Mouse (Mus musculus) embryonic facial prominence, embryonic 14.5 days (tissue): ENCODE results near the gene Gm45618. TPM values are rescaled to one million over a fixed set of nuclear protein-coding genes. Genes with fewer than 3 reads are reported as not detected.
A peak's percentile ranks its signal among the peaks of the same experiment; 100 is the strongest.
"Not testable (repeated sequence)": the region's sequence is repeated elsewhere in the genome, so short reads cannot be mapped to it uniquely, and the experiment has no call there.

Source experiments
- ATAC-seq: fragments of 200-750 bp; cut with Nextera tagmentation; 2 replicates; pipeline ENCODE4 v1.8.0; 2017; ENCODE audit warnings: low read depth, moderate number of reproducible peaks, moderate TSS enrichment
- DNase-seq: peaks from one replicate; pipeline ENCODE4 v3.0.0-alpha.2; 2015; ENCODE audit warnings: low spot score
- H3K27ac ChIP-seq: fragments of 300-500 bp; sonication (generic); replicated peaks from 2 replicates; pipeline ENCODE4 v1.5.1; 2014; ENCODE audit warnings: low read depth, mild to moderate bottlenecking, low read length, moderate library complexity
- H3K27me3 ChIP-seq: fragments of 300-500 bp; sonication (generic); replicated peaks from 2 replicates; pipeline ENCODE4 v1.6.1; 2014; ENCODE audit warnings: low read length; ENCODE audit not compliant: control insufficient read depth, insufficient read depth
- H3K36me3 ChIP-seq: fragments of 300-500 bp; sonication (generic); 2 replicates; pipeline ENCODE4 v1.6.1; 2014; ENCODE audit warnings: low read length, mixed read lengths; ENCODE audit not compliant: control insufficient read depth, insufficient read depth
- H3K4me1 ChIP-seq: fragments of 300-500 bp; sonication (generic); 2 replicates; pipeline ENCODE4 v1.6.1; 2014; ENCODE audit warnings: antibody characterized with exemption, low read length; ENCODE audit not compliant: control insufficient read depth, insufficient read depth
- H3K4me2 ChIP-seq: fragments of 300-500 bp; sonication (generic); 2 replicates; pipeline ENCODE4 v1.6.1; 2014; ENCODE audit warnings: low read depth, mild to moderate bottlenecking, low read length, moderate library complexity, mixed read lengths
- H3K4me3 ChIP-seq: fragments of 300-500 bp; sonication (generic); 2 replicates; pipeline ENCODE4 v1.5.1; 2014; ENCODE audit warnings: low read depth, mild to moderate bottlenecking, low read length
- H3K9ac ChIP-seq: fragments of 300-500 bp; sonication (generic); 2 replicates; pipeline ENCODE4 v1.6.1; 2014; ENCODE audit warnings: low read depth, mild to moderate bottlenecking, low read length, moderate library complexity, mixed read lengths
- H3K9me3 ChIP-seq: fragments of 300-500 bp; sonication (generic); 2 replicates; pipeline ENCODE4 v1.6.1; 2016; ENCODE audit warnings: low read length; ENCODE audit not compliant: control insufficient read depth
- WGBS: fragments of 180-500 bp; shearing (Covaris S2); extraction: QIAGEN DNeasy Blood & Tissue Kit; methylation state at CpG from one replicate; pipeline ENCODE4 v1.1.7; 2014; 5-methylcytosine and 5-hydroxymethylcytosine counted together
- polyA plus RNA-seq: library from polyadenylated mRNA; unstranded; fragments of >200 nt; fragmentation: Nextera tagmentation; extraction: Ambion mirVana; gene quantifications from 2 replicates; pipeline ENCODE4 v1.2.1, GENCODE M21; 2014

Gene Gm45618
- 0.28 TPM in 1 of 2 replicates, not detected in the other for polyA plus RNA-seq

GRCm38 (mm10) chr7:142120629-142121028 lies at the start of gene Gm45618:
TSS of gene Gm45618 (minus strand) at chr7:142120729.
- not testable (repeated sequence) for ATAC-seq, H3K4me3 ChIP-seq, H3K27me3 ChIP-seq, DNase-seq, H3K4me2 ChIP-seq, H3K4me1 ChIP-seq, H3K27ac ChIP-seq, H3K9me3 ChIP-seq, H3K36me3 ChIP-seq, H3K9ac ChIP-seq
- 77% methylated on average over 1 of the region's 1 CpGs for WGBS

GRCm38 (mm10) chr7:142169836-142170235 lies 49.3 kb upstream of the Gm45618 start:
- 47% methylated on average over 3 of the region's 3 CpGs for WGBS
- peak; percentile 20 for DNase-seq
- Histone ChIP-seq H3K36me3 (no peaks in the 10 kb centered on the region), H3K4me2 (no peak overlapping the region), H3K27ac (no peak overlapping the region), H3K4me3 (no peak overlapping the region), H3K4me1 (no peaks in the 10 kb centered on the region), H3K9ac (no peak overlapping the region), H3K9me3 (no peaks in the 10 kb centered on the region), H3K27me3 (no peaks in the 10 kb centered on the region)
- ATAC-seq: no peak

DNA sequence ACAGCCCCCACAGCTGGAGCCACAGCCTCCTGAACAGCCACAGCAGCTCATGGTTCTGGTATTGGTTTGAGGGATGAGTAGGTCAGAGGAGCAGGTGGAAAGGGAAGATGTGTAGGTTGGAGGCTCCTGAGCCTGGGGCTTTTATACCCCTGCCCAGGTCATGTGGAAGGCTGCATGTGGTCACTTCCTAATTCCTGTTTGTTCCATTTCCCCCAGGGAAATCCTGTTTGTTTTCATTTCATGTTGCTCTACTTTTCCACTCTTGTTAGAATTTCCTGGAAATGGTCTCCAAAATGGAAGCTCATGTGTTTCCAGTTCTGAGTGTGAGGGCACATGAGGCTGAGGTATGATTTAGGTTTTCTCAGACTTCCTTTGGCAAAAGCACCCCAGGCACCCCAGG lies 45.1 kb upstream of the Gm45618 start, which contains the start of gene Gm4553:
Gene Gm4553 (minus strand): TSS at position 101 of the 400 bp plus-strand sequence.
- DNase-seq: not testable (repeated sequence)

GRCm38 (mm10) chr7:142159366-142159765 lies 38.8 kb upstream of the Gm45618 start:
- 93% methylated on average over 3 of the region's 3 CpGs for WGBS
- no peak overlapping the region for H3K4me3 ChIP-seq
- no peak overlapping the region for H3K27ac ChIP-seq
- H3K36me3 ChIP-seq: no peaks in the 10 kb centered on the region
- no peaks in the 10 kb centered on the region for H3K9me3 ChIP-seq
- no peaks in the 10 kb centered on the region for H3K27me3 ChIP-seq
- no peak for DNase-seq
- no peak overlapping the region for H3K9ac ChIP-seq
- no peak for ATAC-seq
- no peaks in the 10 kb centered on the region for H3K4me1 ChIP-seq
- H3K4me2 ChIP-seq: no peak overlapping the region

More for the DNA sequence above, 45.1 kb upstream of the Gm45618 start, which contains the start of gene Gm4553:
- not testable (repeated sequence) for H3K4me3 ChIP-seq, H3K9me3 ChIP-seq, H3K4me2 ChIP-seq, H3K4me1 ChIP-seq, ATAC-seq, H3K27me3 ChIP-seq, H3K36me3 ChIP-seq, H3K9ac ChIP-seq, H3K27ac ChIP-seq

DNA sequence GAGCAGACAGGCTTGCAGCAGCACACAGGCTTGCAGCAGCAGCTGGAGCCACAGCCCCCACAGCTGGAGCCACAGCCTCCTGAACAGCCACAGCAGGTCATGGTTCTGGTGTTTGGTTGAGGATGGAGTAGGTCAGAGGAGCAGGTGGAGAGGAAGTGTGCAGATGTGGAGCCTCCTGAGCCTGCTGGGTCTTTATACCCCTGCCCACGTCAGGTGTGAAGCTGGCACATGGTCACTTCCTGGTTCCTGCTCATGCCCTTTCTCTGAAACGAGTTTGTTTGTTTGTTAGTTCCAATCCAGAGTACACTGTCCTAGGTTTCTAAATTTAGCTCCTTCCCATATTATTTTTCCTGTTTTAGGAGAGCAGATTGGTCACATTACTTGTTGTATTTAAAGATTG lies 36.5 kb upstream of the Gm45618 start, which contains the start of gene Gm29735:
Gene Gm29735 (minus strand): TSS at position 101 of the 400 bp plus-strand sequence.
- not testable (repeated sequence) for H3K4me2 ChIP-seq, H3K27ac ChIP-seq, ATAC-seq, H3K4me3 ChIP-seq, H3K9ac ChIP-seq, H3K36me3 ChIP-seq, H3K27me3 ChIP-seq, H3K4me1 ChIP-seq, DNase-seq, H3K9me3 ChIP-seq
- 40% methylated on average over 2 of the region's 2 CpGs for WGBS

DNA sequence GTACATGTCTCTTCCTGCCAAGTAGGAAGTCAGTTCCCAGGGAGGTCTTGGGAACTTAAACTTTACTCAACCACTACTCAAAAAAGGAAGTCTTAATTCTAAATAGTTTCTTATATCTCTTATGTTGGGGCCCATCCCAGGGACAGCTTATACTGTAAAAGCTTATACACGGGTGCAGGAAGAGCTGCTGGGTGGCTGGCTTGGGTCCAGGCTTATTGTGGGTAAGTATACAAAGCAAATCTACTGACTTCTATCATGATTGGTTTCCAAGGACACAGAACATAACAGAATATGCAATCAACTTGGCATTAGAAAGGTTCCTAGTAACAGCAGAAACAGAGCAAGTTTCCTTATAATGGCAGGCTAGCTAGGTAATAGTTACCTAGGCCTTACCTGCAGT lies 34.8 kb upstream of the Gm45618 start:
- Histone ChIP-seq H3K36me3 (no peaks in the 10 kb centered on the region), H3K9me3 (no peaks in the 10 kb centered on the region), H3K9ac (no peak overlapping the region), H3K27me3 (no peaks in the 10 kb centered on the region), H3K4me2 (no peak overlapping the region), H3K27ac (no peak overlapping the region), H3K4me3 (no peak overlapping the region), H3K4me1 (no peaks in the 10 kb centered on the region)
- DNase-seq (no peak), ATAC-seq (no peak)
- 52% methylated on average over 1 of the region's 1 CpGs for WGBS

- Histone ChIP-seq H3K4me1 (no peaks in the 10 kb centered on the region), H3K27me3 (no peaks in the 10 kb centered on the region), H3K27ac (no peak overlapping the region), H3K4me3 (no peak overlapping the region), H3K36me3 (no peaks in the 10 kb centered on the region), H3K9ac (no peak overlapping the region), H3K4me2 (no peak overlapping the region), H3K9me3 (no peaks in the 10 kb centered on the region)
- DNase-seq: no peak
- WGBS: 72% methylated on average over 4 of the region's 4 CpGs
- ATAC-seq: no peak
These were observed 31.7 kb upstream of the Gm45618 start for GRCm38 (mm10) chr7:142152191-142152590.

- DNase-seq: no peak
- Histone ChIP-seq H3K4me1 (no peaks in the 10 kb centered on the region), H3K36me3 (no peaks in the 10 kb centered on the region), H3K27me3 (no peaks in the 10 kb centered on the region), H3K4me3 (no peak overlapping the region), H3K4me2 (no peak overlapping the region), H3K9ac (no peak overlapping the region), H3K9me3 (no peaks in the 10 kb centered on the region), H3K27ac (no peak overlapping the region)
- no peak for ATAC-seq
These were observed 28.1 kb upstream of the Gm45618 start for GRCm38 (mm10) chr7:142148633-142149032.

DNA sequence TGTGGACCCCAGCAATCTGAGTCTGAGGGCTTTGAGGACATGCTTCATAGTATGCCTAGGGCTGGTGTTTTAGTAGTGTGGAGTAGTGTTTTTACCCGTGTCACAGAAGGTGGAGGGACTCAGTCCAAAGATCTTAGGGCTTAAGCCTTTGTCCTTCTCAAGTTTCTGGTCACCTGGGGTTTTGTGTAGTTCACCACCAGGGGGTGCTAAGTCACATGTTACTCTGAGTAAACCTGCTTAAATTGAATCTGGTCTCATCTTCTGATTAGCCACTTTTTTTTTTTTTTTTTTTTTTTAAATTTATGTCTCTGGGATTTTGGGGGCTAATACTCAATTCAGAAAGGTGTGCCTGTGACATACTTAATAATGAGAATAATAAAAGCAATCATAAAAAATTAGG lies 25.5 kb upstream of the Gm45618 start:
- no peaks in the 10 kb centered on the region for H3K4me1 ChIP-seq
- DNase-seq (peak; percentile 82), ATAC-seq (no peak)
- no peak overlapping the region for H3K4me3 ChIP-seq
- no peaks in the 10 kb centered on the region for H3K9me3 ChIP-seq
- H3K9ac ChIP-seq: no peak overlapping the region
- WGBS: 0% methylated on average over 1 of the region's 1 CpGs
- H3K27ac ChIP-seq: no peak overlapping the region
- H3K4me2 ChIP-seq: no peak overlapping the region
- no peaks in the 10 kb centered on the region for H3K27me3 ChIP-seq
- H3K36me3 ChIP-seq: no peaks in the 10 kb centered on the region
